Comparison of ENCODE assay signal across 8 mouse cellular contexts in the genomic region with DNA sequence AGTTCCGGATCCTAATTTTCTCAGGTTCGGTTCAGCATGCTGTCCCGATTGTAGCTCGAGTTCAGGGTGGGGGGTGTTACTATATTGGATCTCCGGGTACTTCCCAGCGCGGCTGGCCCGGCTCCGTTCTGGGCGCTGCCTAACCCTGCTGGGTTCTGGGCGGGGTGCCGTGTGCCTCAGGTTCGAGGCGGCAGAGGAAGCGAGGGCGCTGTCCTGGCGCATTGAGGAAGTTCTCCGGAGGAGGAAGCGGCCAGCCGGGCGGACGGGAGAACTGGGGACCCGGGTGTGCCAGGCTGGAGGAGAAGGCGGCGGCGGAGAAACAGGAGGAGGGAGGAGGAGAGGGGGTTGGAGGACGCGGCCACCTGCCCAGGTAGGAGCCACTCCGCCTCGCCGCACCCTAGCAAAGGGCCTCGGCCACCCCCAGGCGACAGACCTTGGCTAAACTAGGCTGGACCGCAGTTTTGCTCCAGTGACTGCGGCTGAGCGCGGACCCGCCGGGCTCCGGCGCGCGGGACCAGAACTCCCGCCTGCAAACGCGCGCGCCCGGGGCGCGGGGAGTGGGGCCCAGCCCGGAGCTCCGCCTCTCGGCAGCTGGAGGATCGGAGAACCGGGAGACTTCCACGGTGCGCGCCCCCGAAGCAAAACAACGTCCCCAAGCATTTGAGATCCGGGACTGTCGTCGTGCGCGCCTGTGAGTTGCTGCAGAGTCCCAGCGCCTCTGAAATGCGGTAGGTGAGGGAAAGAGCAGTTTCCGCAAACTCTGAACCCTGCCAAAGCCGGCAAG. TPM values are rescaled to one million over a fixed set of nuclear protein-coding genes. Genes with fewer than 3 reads are reported as not detected.
DNase-seq lines count a peak whose midpoint lies in the region; ATAC-seq and TF ChIP-seq lines count a peak whose summit lies in the region.

A gene (plus strand): TSS at position 296 of the 784 bp plus-strand sequence.

- peak; percentile 29 for ATAC-seq in CD4-positive, CD25-positive, alpha-beta regulatory T cell, adult 4 months
- ATAC-seq in hindbrain, embryonic 11.5 days (ENCODE audit: low FRiP score): peak; percentile 43; the same call in 1 of the 2 replicates
- ATAC-seq in megakaryocyte-erythroid progenitor cell, adult 5-6 weeks (replicated peaks; ENCODE audit: low FRiP score, low TSS enrichment, poor library complexity, severe bottlenecking): peak; percentile 59

- H3K9me3 ChIP-seq in hindbrain, embryonic 11.5 days (ENCODE audit: control insufficient read depth, low read length): no peaks in the 10 kb centered on the region

- peak within 1 kb of the TSS; percentile 99 for H3K27ac ChIP-seq in bone marrow, adult 2 months (ENCODE audit: control insufficient read depth, insufficient read depth, low read depth, low read length, poor library complexity)
- H3K27ac ChIP-seq in hindbrain, embryonic 11.5 days (ENCODE audit: low read depth, low read length): no peak within 1 kb of the TSS

- intact Hi-C loops in left cerebral cortex, postnatal 36 days (cut with DNase I): no loop called here

- H3K9ac ChIP-seq in hindbrain, embryonic 11.5 days (ENCODE audit: low read depth, low read length): peak within 1 kb of the TSS; percentile 49

- TF ChIP-seq CTCF in bone marrow, adult 2 months (IDR thresholded peaks at IDR 0.05; ENCODE audit: control insufficient read depth, insufficient read depth, low read length): no peak

- WGBS in bone marrow, adult 2 months: under 1% methylated on average over 70 of the region's 70 CpGs
- under 1% methylated on average over 67 of the region's 70 CpGs for WGBS in hindbrain, embryonic 11.5 days

- peaks cover 9% of the 10 kb centered on the region for H3K27me3 ChIP-seq in hindbrain, embryonic 11.5 days (ENCODE audit: control insufficient read depth, insufficient read depth, low read length)

- H3K4me2 ChIP-seq in hindbrain, embryonic 11.5 days (replicated peaks; ENCODE audit: low read depth, low read length): peak within 1 kb of the TSS; percentile 85

- H3K4me3 ChIP-seq in bone marrow, adult 2 months (replicated peaks; ENCODE audit: control insufficient read depth, low read depth, low read length): peak within 1 kb of the TSS; percentile 81
- H3K4me3 ChIP-seq in hindbrain, embryonic 11.5 days (ENCODE audit: low read depth, low read length): peak within 1 kb of the TSS; percentile 47

- TF ChIP-seq POLR2A in bone marrow, adult 2 months (IDR thresholded peaks at IDR 0.05; ENCODE audit: borderline replicate concordance, control insufficient read depth, low read depth, low read length): peak; percentile 88

- peak; percentile 50 for DNase-seq in forelimb bud, embryonic 11.5 days (ENCODE audit: low read depth, low spot score)
- peak; percentile 76 for DNase-seq in hindbrain, embryonic 11.5 days (ENCODE audit: low spot score)
- DNase-seq in left cerebral cortex, postnatal 36 days (ENCODE audit: low spot score in 2 of 2): peak; percentile 53 to 59
- peak; percentile 64 for DNase-seq in right cerebral cortex, postnatal 25 days
- DNase-seq in urinary bladder, postnatal 36 days (ENCODE audit: low spot score in 2 of 2): peak; percentile 43 to 62

- H3K36me3 ChIP-seq in hindbrain, embryonic 11.5 days (ENCODE audit: control insufficient read depth, insufficient read depth, low read length): no peaks in the 10 kb centered on the region

- H3K4me1 ChIP-seq in bone marrow, adult 2 months (ENCODE audit: control insufficient read depth, insufficient read depth, low read length): peaks cover 6% of the 10 kb centered on the region; the same call in 1 of the 2 replicates
- no peaks in the 10 kb centered on the region for H3K4me1 ChIP-seq in hindbrain, embryonic 11.5 days (replicated peaks; ENCODE audit: control insufficient read depth, insufficient read depth, low read length)

RNA-seq across cellular contexts. Expression of the gene that starts here (rescaled TPM):
- polyA plus RNA-seq in CD4-positive, CD25-positive, alpha-beta regulatory T cell, adult 4 months (2017; shearing (Covaris generic)): 1 to 10 TPM in 1 of 2 experiments, under 1 TPM in 1; 0.20 to 2.4 TPM
- 52.8 and 120 TPM in 2 replicates for polyA plus RNA-seq in bone marrow, adult 2 months (2011; ENCODE audit: insufficient read depth, insufficient read length, low replicate concordance, missing spikeins)
- 4.0 and 4.4 TPM in 2 replicates for polyA plus RNA-seq in hindbrain, embryonic 11.5 days (2014; fragmentation: Nextera tagmentation; extraction: Ambion mirVana)
- 1 to 10 TPM; 3.5 to 3.6 TPM for total RNA-seq in left cerebral cortex, postnatal 36 days (2021)
- total RNA-seq in megakaryocyte-erythroid progenitor cell, adult 5-6 weeks (2014; fragmentation: Nextera tagmentation): 28.9 and 34.0 TPM in 2 replicates
- 25.6 and 43.6 TPM in 2 replicates for total RNA-seq in megakaryocyte-erythroid progenitor cell, adult 5-6 weeks (2017)

Comparison
In these comparisons a context has a peak if more than half of its experiments do, and no peak if none do; other contexts are left out.
1. RNA of the gene that starts here (total RNA-seq): 25.6 to 43.6 TPM in megakaryocyte-erythroid progenitor cell, adult 5-6 weeks; 3.5 to 3.6 TPM in left cerebral cortex, postnatal 36 days; every median in the first group is over 4 times any median in the second.
2. Peak in every context shown above with its lines, with median percentiles within 50 percentile points of each other: ATAC-seq and DNase-seq.